Mouse (Mus musculus): Measurements from ENCODE around the gene Prn.
A peak's percentile ranks its signal among the peaks of the same experiment; 100 is the strongest.

The Prn gene

GRCm38 (mm10) chr2:131909683-131910572 lies at the start of gene Prn, which contains the start of gene Prnp:
Gene Prn (plus strand): TSS chr2:131909957.
Gene Prnp (plus strand): TSS chr2:131909928.
- peak; percentile 94 for DNase-seq (ENCODE audit: low read depth, low spot score)

DNA sequence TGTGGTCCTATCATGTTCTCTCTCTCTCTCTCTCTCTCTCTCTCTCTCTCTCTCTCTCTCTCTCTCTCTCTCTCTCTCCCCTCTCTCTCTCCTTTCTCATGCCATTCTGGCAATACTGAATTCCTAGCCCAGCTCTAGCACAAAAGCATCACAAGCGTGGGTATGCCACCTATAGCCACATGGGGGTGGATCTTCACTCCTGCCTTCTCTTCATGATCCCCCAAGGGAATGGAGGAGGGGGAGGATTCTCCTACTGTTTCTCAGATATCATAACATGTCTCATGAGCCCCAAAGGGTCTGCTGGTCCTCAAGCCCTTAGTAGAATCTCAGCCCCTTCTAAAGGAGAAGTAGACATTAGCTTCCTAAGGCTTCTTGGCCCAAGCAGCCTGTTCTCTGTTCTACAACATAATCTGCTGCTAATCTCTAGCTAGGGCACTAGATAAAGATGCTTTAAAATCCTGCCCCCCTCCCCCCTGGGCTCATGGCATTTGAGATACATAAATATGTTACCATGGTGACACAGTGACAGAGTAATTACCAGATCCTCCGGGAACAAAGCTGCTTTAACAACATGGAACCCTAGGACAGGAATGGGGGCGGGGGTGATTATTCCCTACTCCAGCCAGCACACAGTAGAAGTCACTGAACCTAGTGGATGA lies 47.0 kb upstream of the Prn start:
- DNase-seq (ENCODE audit: low read depth, low spot score): no peak

- DNase-seq (ENCODE audit: low read depth, low spot score): no peak
These were observed 46.3 kb upstream of the Prn start for GRCm38 (mm10) chr2:131863472-131863871.

DNA sequence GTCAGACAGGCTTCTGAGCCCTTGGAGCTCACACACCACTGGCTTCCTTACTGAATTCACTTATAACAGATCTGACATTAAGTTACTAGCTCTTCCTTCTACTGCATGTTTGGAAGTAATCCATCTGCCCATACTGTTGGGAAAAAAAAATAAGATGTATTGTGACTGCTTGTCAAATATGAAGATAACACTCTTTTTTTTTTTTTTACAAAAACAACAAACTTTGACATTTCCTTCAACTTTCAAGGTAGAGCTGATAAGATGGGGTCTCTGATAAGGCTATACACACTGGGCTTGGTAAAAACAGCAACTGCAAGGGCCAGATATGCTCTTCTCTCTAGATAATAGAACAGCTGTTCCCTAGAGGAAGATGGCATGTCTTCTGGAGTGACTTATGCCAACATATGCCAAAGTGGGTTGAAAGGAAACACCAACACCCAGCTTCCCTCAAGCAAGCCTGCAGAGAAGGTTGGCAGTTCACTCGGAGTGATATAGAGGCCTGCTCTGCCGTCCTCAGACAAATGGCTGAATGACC lies 45.4 kb upstream of the Prn start:
- no peak for DNase-seq (ENCODE audit: low read depth, low spot score)

GRCm38 (mm10) chr2:131866676-131867075 lies 43.1 kb upstream of the Prn start:
- no peak for DNase-seq (ENCODE audit: low read depth, low spot score)

DNA sequence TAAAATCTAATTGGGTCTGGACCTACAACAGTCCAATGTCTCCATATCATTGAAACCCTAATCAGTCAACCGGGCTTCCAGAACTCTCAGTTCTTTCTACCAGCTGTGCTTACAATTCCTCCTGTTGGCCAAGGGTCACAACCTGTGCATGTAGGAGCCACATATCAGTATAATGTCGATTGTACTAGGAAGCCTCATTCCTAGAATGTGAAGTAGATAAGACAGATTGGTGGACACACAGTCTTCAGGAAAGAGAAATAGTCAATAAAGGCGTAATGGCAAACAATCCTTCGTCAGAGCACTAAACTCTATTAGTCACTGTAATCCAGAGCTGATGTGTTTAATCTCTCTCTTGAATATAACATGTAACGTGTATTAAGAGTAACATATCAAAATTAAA lies 40.8 kb upstream of the Prn start:
- DNase-seq (ENCODE audit: low read depth, low spot score): no peak

GRCm38 (mm10) chr2:131873376-131873775 lies 36.4 kb upstream of the Prn start:
- DNase-seq (ENCODE audit: low read depth, low spot score): no peak

GRCm38 (mm10) chr2:131876551-131877265 lies 33.0 kb upstream of the Prn start:
- DNase-seq (ENCODE audit: low read depth, low spot score): peak; percentile 42

GRCm38 (mm10) chr2:131881766-131882165 lies 28.0 kb upstream of the Prn start:
- DNase-seq (ENCODE audit: low read depth, low spot score): no peak

DNA sequence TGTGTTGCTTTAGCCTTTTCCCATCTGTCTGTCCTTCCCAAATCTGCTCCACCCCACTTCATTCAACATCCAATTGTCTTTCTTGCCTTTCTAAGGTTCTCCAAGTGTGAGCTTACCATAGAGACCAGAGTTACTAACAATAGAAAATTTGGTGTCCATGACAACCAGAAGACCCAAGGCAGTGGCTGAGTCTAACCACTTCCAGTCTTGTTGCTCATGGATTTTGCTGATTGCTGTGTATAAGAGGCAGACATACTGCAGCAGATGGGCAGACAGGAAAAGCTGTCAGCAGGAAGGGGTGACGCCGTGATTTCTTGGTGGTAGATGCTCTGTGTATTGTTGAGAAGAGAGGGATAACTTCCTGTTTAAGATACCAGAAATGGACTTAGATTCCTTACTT lies 26.6 kb upstream of the Prn start:
- no peak for DNase-seq (ENCODE audit: low read depth, low spot score)

GRCm38 (mm10) chr2:131886503-131887160 lies 23.1 kb upstream of the Prn start:
- no peak for DNase-seq (ENCODE audit: low read depth, low spot score)

DNA sequence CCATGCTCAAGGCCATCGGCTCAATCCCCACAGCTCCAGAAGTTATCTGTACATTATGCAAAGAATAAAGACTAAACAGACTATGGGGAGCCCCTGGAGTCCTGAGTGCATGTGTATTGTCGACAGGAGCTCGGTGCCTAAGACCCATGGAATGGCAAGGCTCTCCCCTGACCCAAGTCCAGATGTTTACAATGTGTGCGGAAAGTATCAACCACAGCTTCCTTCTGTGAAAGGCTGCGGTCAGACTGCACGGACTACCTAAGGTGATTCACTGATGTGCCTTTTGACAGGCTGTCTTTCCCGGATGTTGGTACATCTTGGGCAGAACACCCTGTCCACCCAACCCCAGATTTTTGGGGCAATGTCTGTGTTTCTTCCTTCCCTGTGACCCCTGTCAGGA lies 21.5 kb upstream of the Prn start:
- DNase-seq (ENCODE audit: low read depth, low spot score): no peak

GRCm38 (mm10) chr2:131892534-131892933 lies 17.2 kb upstream of the Prn start:
- no peak for DNase-seq (ENCODE audit: low read depth, low spot score)

DNA sequence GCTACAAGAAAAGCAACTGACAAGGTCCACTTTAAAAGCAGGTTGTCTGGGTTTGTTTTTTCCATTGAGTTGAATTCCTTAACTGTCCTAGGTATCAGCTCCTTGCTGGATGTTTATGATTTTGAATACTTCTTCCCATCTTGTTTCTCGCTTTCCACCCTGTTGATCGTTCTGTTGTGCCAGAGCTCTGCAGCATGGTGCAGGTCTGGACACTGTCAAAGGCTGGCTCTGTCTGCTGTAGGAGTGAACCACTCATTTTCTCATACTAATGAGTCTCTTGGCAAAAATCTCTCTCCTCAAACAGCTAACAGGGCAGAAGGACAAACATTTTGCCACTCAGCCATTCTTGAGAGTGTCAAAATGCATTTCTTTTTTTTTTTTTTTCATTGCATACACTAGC lies 14.7 kb upstream of the Prn start:
- no peak for DNase-seq (ENCODE audit: low read depth, low spot score)

- DNase-seq (ENCODE audit: low read depth, low spot score): no peak
These were observed 13.7 kb upstream of the Prn start for GRCm38 (mm10) chr2:131896011-131896410.

GRCm38 (mm10) chr2:131897336-131898109 lies 12.2 kb upstream of the Prn start:
- DNase-seq (ENCODE audit: low read depth, low spot score): no peak

DNA sequence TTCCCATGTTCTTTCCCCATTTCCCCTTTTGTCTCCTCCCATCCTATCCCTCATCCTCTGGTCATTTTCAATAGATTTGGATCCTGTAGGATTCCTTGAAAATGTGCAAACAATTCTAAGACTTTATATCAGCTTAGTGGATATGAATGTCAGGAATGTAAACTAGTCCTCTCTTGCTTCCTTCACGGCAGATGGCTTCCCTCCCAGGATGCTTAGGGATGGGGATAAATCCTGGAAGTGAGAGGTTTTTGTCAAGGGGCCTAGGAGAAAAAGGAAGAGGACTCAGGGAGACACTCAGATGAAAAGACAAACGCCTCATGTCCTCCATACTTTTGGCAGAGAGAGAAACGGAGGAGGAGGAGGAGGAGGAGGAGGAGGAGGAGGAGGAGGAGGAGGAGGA lies 7.3 kb upstream of the Prn start:
- DNase-seq (ENCODE audit: low read depth, low spot score): no peak

DNA sequence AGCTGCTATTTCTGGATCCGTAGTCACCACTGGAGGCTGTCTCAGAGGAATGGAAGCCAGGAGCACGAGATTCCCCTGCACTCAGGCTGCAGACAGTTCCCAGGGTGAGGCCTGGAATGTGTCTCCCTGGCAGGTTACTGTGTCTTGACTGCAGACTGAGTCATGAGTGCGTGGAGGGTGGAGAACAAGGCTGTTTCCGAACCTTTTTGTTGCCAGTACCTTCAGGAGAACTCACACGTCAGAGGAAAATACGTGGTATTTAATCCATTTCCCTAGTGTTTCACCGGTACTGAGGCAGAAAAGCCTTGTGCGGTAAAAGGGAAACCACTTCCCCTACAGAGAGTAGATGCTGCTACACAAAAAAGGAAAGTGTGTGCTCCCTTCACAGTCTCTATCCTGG lies 6.9 kb upstream of the Prn start:
- DNase-seq (ENCODE audit: low read depth, low spot score): peak; percentile 81

GRCm38 (mm10) chr2:131905025-131905424 lies 4.7 kb upstream of the Prn start:
- no peak for DNase-seq (ENCODE audit: low read depth, low spot score)

- no peak for DNase-seq (ENCODE audit: low read depth, low spot score)
These were observed 4.0 kb upstream of the Prn start for GRCm38 (mm10) chr2:131905776-131906175.

DNA sequence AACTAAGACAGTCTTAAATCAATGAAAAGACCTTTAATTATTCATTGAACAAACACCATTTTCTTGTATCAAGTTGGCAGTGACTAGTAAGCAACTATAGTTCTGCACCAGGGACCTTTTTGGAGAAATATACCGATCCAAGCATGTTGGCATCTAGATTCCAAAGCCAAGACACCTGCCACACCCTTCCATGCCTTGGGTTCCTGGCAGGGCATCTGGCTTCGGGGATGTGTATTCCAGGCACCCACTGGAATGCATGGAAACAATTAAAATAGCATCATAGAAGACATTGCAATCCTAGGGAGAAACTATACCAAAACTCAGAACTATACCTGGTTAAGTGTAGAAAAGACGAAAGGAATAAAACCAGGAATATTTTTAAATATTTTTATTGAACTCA lies 3.5 kb upstream of the Prn start:
- no peak for DNase-seq (ENCODE audit: low read depth, low spot score)
